Mouse (Mus musculus) lung, embryonic 16.5 days (tissue): ENCODE data around the gene Zfp935. TPM values are rescaled to one million over a fixed set of nuclear protein-coding genes. Genes with fewer than 3 reads are reported as not detected.

Experiments used
- microRNA-seq: library from miRNA; unstranded; fragments of <30 nt; microRNA quantifications from one replicate; pipeline ENCODE4, GENCODE M21; 2016
- polyA plus RNA-seq: library from polyadenylated mRNA; unstranded; fragments of >200 nt; fragmentation: Nextera tagmentation; extraction: Ambion mirVana; gene quantifications from 2 replicates; pipeline ENCODE4 v1.2.1, GENCODE M21; 2015

The Zfp935 gene
- polyA plus RNA-seq, 1 experiment from 2014 or later, result not detected

Small RNA genes within 50 kb of the gene (microRNA-seq; reads per million reads assigned to microRNA genes)
- gene Gm22256, result not detected

Other genes starting within 250 kb of the Zfp935 start
- gene Gm3604, start 175.3 kb downstream of the Zfp935 start, polyA plus RNA-seq, result 5.5 and 7.1 TPM in 2 replicates
- gene Gm49359, start 91.7 kb downstream of the Zfp935 start, polyA plus RNA-seq, result 14.3 and 14.8 TPM in 2 replicates
- 18.1 and 18.7 TPM in 2 replicates for gene Zfp934, start 12.7 kb upstream of the Zfp935 start, polyA plus RNA-seq
- 13.7 and 13.9 TPM in 2 replicates for gene 6720489N17Rik, start 65.7 kb upstream of the Zfp935 start, polyA plus RNA-seq
- gene Platr25, start 202.2 kb upstream of the Zfp935 start, polyA plus RNA-seq, result 29.4 and 31.1 TPM in 2 replicates
- gene Gm5141, start 227.3 kb upstream of the Zfp935 start, polyA plus RNA-seq, result 10.5 and 13.4 TPM in 2 replicates